Mouse (Mus musculus) midbrain, postnatal 0 days (tissue): ENCODE measurements around the gene Ggt6. TPM values are rescaled to one million over a fixed set of nuclear protein-coding genes. Genes with fewer than 3 reads are reported as not detected.

ENCODE experiments used
- ATAC-seq: fragments of 200-750 bp; cut with Nextera tagmentation; 2 replicates; pipeline ENCODE4 v1.8.0; 2017; ENCODE audit warnings: moderate number of reproducible peaks, mild to moderate bottlenecking, moderate TSS enrichment, moderate library complexity; ENCODE audit not compliant: low FRiP score
- DNase-seq: peaks from one replicate; pipeline ENCODE4 v3.0.0-alpha.2; 2015; ENCODE audit warnings: low spot score
- H3K27ac ChIP-seq: fragments of 300-500 bp; sonication (generic); 2 replicates; pipeline ENCODE4 v1.5.1; 2014; ENCODE audit warnings: low read depth, mild to moderate bottlenecking, low read length, mixed read lengths
- H3K27me3 ChIP-seq: fragments of 300-500 bp; sonication (generic); 2 replicates; pipeline ENCODE4 v1.6.1; 2014; ENCODE audit warnings: low read length, control low read depth, mixed read lengths; ENCODE audit not compliant: insufficient read depth
- H3K36me3 ChIP-seq: fragments of 300-500 bp; sonication (generic); 2 replicates; pipeline ENCODE4 v1.6.1; 2014; ENCODE audit warnings: low read length, control low read depth, mixed read lengths; ENCODE audit not compliant: insufficient read depth
- H3K4me1 ChIP-seq: fragments of 300-500 bp; sonication (generic); 2 replicates; pipeline ENCODE4 v1.6.1; 2014; ENCODE audit warnings: mild to moderate bottlenecking, control low read depth, antibody characterized with exemption, low read length, mixed read lengths; ENCODE audit not compliant: insufficient read depth
- H3K4me2 ChIP-seq: fragments of 300-500 bp; sonication (generic); 2 replicates; pipeline ENCODE4 v1.6.1; 2014; ENCODE audit warnings: low read depth, mild to moderate bottlenecking, low read length, mixed read lengths; ENCODE audit not compliant: poor library complexity, severe bottlenecking
- H3K4me3 ChIP-seq: fragments of 300-500 bp; sonication (generic); 2 replicates; pipeline ENCODE4 v1.5.1; 2014; ENCODE audit warnings: low read depth, mild to moderate bottlenecking, low read length, moderate library complexity
- H3K9ac ChIP-seq: fragments of 300-500 bp; sonication (generic); replicated peaks from 2 replicates; pipeline ENCODE4 v1.6.1; 2014; ENCODE audit warnings: mild to moderate bottlenecking, low read length, moderate library complexity, mixed read lengths; ENCODE audit not compliant: poor library complexity, severe bottlenecking
- H3K9me3 ChIP-seq: fragments of 300-500 bp; sonication (generic); 2 replicates; pipeline ENCODE4 v1.6.1; 2016; ENCODE audit warnings: low read length, control low read depth
- CTCF ChIP-seq: IDR thresholded peaks from 2 replicates; pipeline ENCODE4 v1.5.1; 2016; ENCODE audit warnings: antibody characterized with exemption, mild to moderate bottlenecking
- WGBS: fragments of 180-500 bp; shearing (Covaris S2); extraction: QIAGEN DNeasy Blood & Tissue Kit; methylation state at CpG from one replicate; pipeline ENCODE4 v1.1.7; 2014; 5-methylcytosine and 5-hydroxymethylcytosine counted together
- microRNA-seq: library from miRNA; unstranded; fragments of <30 nt; microRNA quantifications from one replicate; pipeline ENCODE4, GENCODE M21; 2016; ENCODE audit warnings: borderline number of aligned reads
- polyA plus RNA-seq: library from polyadenylated mRNA; unstranded; fragments of >200 nt; fragmentation: Nextera tagmentation; extraction: Ambion mirVana; gene quantifications from 2 replicates; pipeline ENCODE4 v1.2.1, GENCODE M21; 2015
- total RNA-seq: library from RNA; depleted of rRNA; stranded (reverse); fragments of >200 nt; gene quantifications from 2 replicates; pipeline ENCODE4 v1.2.3, GENCODE M21; 2014; rRNA removed

Ggt6 gene
- total and polyA plus RNA-seq, 2 experiments from 2014 or later, result 1.4 TPM; not detected in 1

DNA sequence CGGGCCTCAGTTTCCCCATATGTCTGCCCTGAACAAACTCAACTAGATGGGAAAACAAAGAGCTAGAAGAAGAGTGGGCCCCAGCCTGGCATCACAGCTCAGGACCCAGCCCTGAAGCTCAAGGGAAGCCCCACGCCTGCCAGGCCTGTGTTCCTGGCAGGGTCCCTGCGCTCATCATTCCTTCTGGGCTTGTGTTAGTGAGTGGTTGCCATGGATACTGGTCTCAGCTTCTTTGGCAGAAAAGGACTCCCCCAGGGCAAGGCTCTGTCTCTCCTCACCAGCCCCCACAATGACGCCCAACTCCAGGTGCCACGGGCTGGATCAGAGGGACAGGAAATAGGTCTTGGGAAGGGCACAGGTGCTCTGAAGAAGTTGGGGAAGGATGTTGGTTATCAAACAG, 49.8 kb downstream of the Ggt6 start:
- 33% methylated on average over 5 of the region's 5 CpGs for WGBS
- Histone ChIP-seq H3K36me3 (no peaks in the 10 kb centered on the region), H3K4me3 (no peak overlapping the region), H3K9ac (no peak overlapping the region), H3K9me3 (no peaks in the 10 kb centered on the region), H3K4me1 (peaks cover 17% of the 10 kb centered on the region; the same call in 1 of the 2 replicates), H3K4me2 (no peak overlapping the region), H3K27ac (0 out of 2 replicates have a peak overlapping the region, but pooled peaks have one; percentile 18), H3K27me3 (no peaks in the 10 kb centered on the region)
- no peak for TF ChIP-seq CTCF
- peak; percentile 70 for DNase-seq
- ATAC-seq, result no peak

DNA sequence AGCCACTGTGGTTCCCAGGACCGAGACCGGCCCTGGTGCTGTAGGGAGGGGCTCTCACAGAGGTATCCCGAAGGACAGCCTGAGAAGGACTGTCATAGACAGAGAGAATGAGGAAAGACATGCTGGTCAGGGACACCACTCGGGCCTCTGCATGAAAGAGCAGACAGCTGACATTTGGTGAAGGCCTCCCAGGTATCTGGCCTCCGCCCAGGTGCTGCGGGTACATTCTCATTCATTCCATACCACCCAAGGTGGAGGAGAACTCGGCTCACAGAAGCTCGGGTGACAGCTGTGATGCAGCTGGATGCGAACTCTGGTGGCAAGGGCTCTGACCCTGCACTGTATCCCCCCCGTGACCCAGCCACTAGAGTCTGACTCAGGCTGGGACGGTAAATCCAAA, 50.6 kb downstream of the Ggt6 start:
- Histone ChIP-seq H3K27me3 (no peaks in the 10 kb centered on the region), H3K4me1 (peaks cover 17% of the 10 kb centered on the region; the same call in 1 of the 2 replicates), H3K9ac (no peak overlapping the region), H3K9me3 (no peaks in the 10 kb centered on the region), H3K27ac (no peak overlapping the region; the same call in 1 of the 2 replicates), H3K4me3 (no peak overlapping the region), H3K4me2 (no peak overlapping the region), H3K36me3 (no peaks in the 10 kb centered on the region)
- ATAC-seq (no peak), DNase-seq (no peak)
- WGBS, result 71% methylated on average over 11 of the region's 11 CpGs
- no peak for TF ChIP-seq CTCF

DNA sequence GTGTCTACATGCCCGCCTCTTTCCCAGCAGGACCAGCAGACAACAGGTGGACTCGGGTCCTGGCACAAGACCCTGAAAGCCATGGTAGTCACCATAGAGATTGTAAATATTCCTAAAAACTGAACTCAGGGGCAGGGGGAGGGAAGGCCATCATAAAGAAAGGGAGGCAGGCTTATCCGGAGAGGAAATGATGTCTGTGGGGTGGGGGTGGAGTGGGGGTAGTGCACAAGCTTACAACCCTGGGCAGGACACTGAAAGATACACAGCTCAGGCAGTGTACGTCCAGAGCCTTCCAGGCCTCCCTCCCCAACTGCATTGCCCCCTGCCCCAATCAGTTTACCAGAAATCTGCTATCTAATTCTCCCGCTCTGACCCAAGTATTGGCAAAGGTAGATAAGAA, 51.8 kb downstream of the Ggt6 start:
- Histone ChIP-seq H3K36me3 (no peaks in the 10 kb centered on the region), H3K27ac (no peak overlapping the region), H3K4me1 (peaks cover 17% of the 10 kb centered on the region; the same call in 1 of the 2 replicates), H3K4me2 (peak overlapping the region; percentile 78), H3K9me3 (no peaks in the 10 kb centered on the region), H3K9ac (no peak overlapping the region), H3K4me3 (no peak overlapping the region), H3K27me3 (no peaks in the 10 kb centered on the region; the same call in 1 of the 2 replicates)
- 64% methylated on average over 5 of the region's 5 CpGs for whole genome bisulfite sequencing
- no peak for TF ChIP-seq CTCF
- ATAC-seq (no peak), DNase-seq (no peak)

DNA sequence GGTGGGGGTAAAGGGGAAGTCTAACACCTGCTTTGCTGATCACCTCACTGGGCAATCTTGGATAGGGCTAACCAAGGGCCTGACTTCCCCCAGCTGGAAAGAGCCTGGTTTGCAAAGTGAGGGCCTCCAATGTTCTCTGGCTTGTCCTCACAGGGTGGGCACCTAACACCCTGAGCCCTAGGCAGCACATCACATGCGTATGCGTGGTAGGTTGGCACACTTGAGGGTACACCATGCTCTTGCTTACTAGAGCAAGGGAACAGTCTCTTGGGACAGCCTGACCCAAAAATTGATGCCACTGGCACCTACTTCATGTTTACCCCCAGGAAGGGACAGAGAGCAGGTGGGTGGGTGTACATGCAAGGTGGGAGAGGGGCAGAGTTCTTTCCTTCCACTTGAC, 52.4 kb downstream of the Ggt6 start:
- 0 out of 2 replicates have a peak overlapping the region, but pooled peaks have one; percentile 90 for H3K9ac ChIP-seq
- no peaks in the 10 kb centered on the region; the same call in 1 of the 2 replicates for H3K27me3 ChIP-seq
- DNase-seq (no peak), ATAC-seq (no peak)
- H3K4me3 ChIP-seq, result peak overlapping the region; percentile 81
- no peak for TF ChIP-seq CTCF
- whole genome bisulfite sequencing, result 86% methylated on average over 2 of the region's 2 CpGs
- no peak overlapping the region for H3K27ac ChIP-seq
- no peaks in the 10 kb centered on the region for H3K9me3 ChIP-seq
- peak overlapping the region; percentile 78 for H3K4me2 ChIP-seq
- H3K4me1 ChIP-seq, result peaks cover 17% of the 10 kb centered on the region; the same call in 1 of the 2 replicates
- no peaks in the 10 kb centered on the region for H3K36me3 ChIP-seq

Small RNA genes lying within 50 kb of the gene (microRNA-seq; reads per million reads assigned to microRNA genes)
- not detected for gene Mir6338

Other genes starting within 250 kb of the Ggt6 start
- 2.5 and 2.6 TPM in 2 replicates for gene Gm43951, start 228.7 kb upstream of the Ggt6 start, total RNA-seq
- 1.1 and 1.5 TPM in 2 replicates for gene Gm43951, start 228.7 kb upstream of the Ggt6 start, polyA plus RNA-seq
- 16.6 and 21.9 TPM in 2 replicates for gene 4933427D14Rik, start 228.1 kb upstream of the Ggt6 start, total RNA-seq
- 13.7 and 20.6 TPM in 2 replicates for gene 4933427D14Rik, start 228.1 kb upstream of the Ggt6 start, polyA plus RNA-seq
- gene Txndc17, start 228.0 kb upstream of the Ggt6 start, total RNA-seq, result 54.1 and 57.7 TPM in 2 replicates
- 137 TPM in 2 replicates for gene Txndc17, start 228.0 kb upstream of the Ggt6 start, polyA plus RNA-seq
- 21.4 and 26.5 TPM in 2 replicates for gene Med31, start 219.9 kb upstream of the Ggt6 start, total RNA-seq
- 40.7 and 42.4 TPM in 2 replicates for gene Med31, start 219.9 kb upstream of the Ggt6 start, polyA plus RNA-seq
- 4.8 and 6.2 TPM in 2 replicates for gene Slc13a5, start 168.3 kb upstream of the Ggt6 start, total RNA-seq
- 4.5 and 5.9 TPM in 2 replicates for gene Slc13a5, start 168.3 kb upstream of the Ggt6 start, polyA plus RNA-seq
- gene Xaf1, start 133.9 kb upstream of the Ggt6 start, total RNA-seq, result 0.93 and 3.9 TPM in 2 replicates
- gene Xaf1, start 133.9 kb upstream of the Ggt6 start, polyA plus RNA-seq, result 5.6 and 6.0 TPM in 2 replicates
- gene Fbxo39, start 121.1 kb upstream of the Ggt6 start, total RNA-seq, result not detected in 2 replicates
- not detected in 2 replicates for gene Fbxo39, start 121.1 kb upstream of the Ggt6 start, polyA plus RNA-seq
- gene Tekt1, start 73.1 kb upstream of the Ggt6 start, total RNA-seq, result 6.9 and 9.8 TPM in 2 replicates
- 7.4 and 10.3 TPM in 2 replicates for gene Tekt1, start 73.1 kb upstream of the Ggt6 start, polyA plus RNA-seq
- gene Smtnl2, start 23.8 kb upstream of the Ggt6 start, total RNA-seq, result 18.0 and 18.6 TPM in 2 replicates
- 11.0 and 13.3 TPM in 2 replicates for gene Smtnl2, start 23.8 kb upstream of the Ggt6 start, polyA plus RNA-seq
- gene Mybbp1a, start 5.8 kb downstream of the Ggt6 start, total RNA-seq, result 25.9 and 30.7 TPM in 2 replicates
- gene Mybbp1a, start 5.8 kb downstream of the Ggt6 start, polyA plus RNA-seq, result 50.0 and 50.4 TPM in 2 replicates
- gene Spns2, start 54.4 kb downstream of the Ggt6 start, total RNA-seq, result 46.2 and 56.8 TPM in 2 replicates
- 7.7 TPM in 2 replicates for gene Spns2, start 54.4 kb downstream of the Ggt6 start, polyA plus RNA-seq
- 0.22 and 0.24 TPM in 2 replicates for gene Spns3, start 115.0 kb downstream of the Ggt6 start, total RNA-seq
- not detected in 2 replicates for gene Spns3, start 115.0 kb downstream of the Ggt6 start, polyA plus RNA-seq
- gene Ube2g1, start 171.8 kb downstream of the Ggt6 start, total RNA-seq, result 44.2 and 46.0 TPM in 2 replicates
- 57.3 and 64.5 TPM in 2 replicates for gene Ube2g1, start 171.8 kb downstream of the Ggt6 start, polyA plus RNA-seq